Mouse (Mus musculus) cortical plate, adult 2 months (tissue): ENCODE measurements around the gene Ino80. TPM values are rescaled to one million over a fixed set of nuclear protein-coding genes. Genes with fewer than 3 reads are reported as not detected.

Experiments used
- H3K27ac ChIP-seq: fragments of 200-500 bp; 2 replicates; pipeline ENCODE4 v1.5.1; 2012; ENCODE audit warnings: low read length, control low read depth, inconsistent platforms; ENCODE audit not compliant: insufficient read depth
- H3K4me1 ChIP-seq: fragments of 200-500 bp; 2 replicates; pipeline ENCODE4 v1.6.1; 2011; ENCODE audit warnings: low read length; ENCODE audit not compliant: control insufficient read depth, insufficient read depth
- H3K4me3 ChIP-seq: fragments of 200-500 bp; 2 replicates; pipeline ENCODE4 v1.5.1; 2011; ENCODE audit warnings: mild to moderate bottlenecking, low read length, control low read depth; ENCODE audit not compliant: insufficient read depth
- CTCF ChIP-seq: fragments of 200-500 bp; IDR thresholded peaks from 2 replicates; pipeline ENCODE4 v1.5.1; 2011; ENCODE audit warnings: mild to moderate bottlenecking, control low read depth, low read length; ENCODE audit not compliant: insufficient read depth; ENCODE audit errors: extremely low read depth
- POLR2A ChIP-seq: fragments of 200-500 bp; IDR thresholded peaks from 2 replicates; pipeline ENCODE4 v1.6.1; 2011; ENCODE audit warnings: mild to moderate bottlenecking, low read length, control low read depth; ENCODE audit not compliant: insufficient read depth; ENCODE audit errors: extremely low read depth
- polyA plus RNA-seq: library from polyadenylated mRNA; depleted of rRNA; stranded (reverse); fragments of >200 nt; gene quantifications from 2 replicates; pipeline ENCODE4 v1.2.3, GENCODE M21; 2012

The Ino80 gene
- polyA plus RNA-seq, 1 experiment, result 14.6 TPM

- H3K27ac ChIP-seq, result no peak overlapping the region
- H3K4me3 ChIP-seq, result no peak overlapping the region
- H3K4me1 ChIP-seq, result no peaks in the 10 kb centered on the region
- TF ChIP-seq CTCF (no peak), POLR2A (no peak)
Measured at GRCm38 (mm10) chr2:119463114-119463775, 14.2 kb downstream of the Ino80 start.

- Histone ChIP-seq H3K4me3 (no peak overlapping the region), H3K4me1 (no peaks in the 10 kb centered on the region)
Measured at GRCm38 (mm10) chr2:119461028-119461427, 16.5 kb downstream of the Ino80 start.

DNA sequence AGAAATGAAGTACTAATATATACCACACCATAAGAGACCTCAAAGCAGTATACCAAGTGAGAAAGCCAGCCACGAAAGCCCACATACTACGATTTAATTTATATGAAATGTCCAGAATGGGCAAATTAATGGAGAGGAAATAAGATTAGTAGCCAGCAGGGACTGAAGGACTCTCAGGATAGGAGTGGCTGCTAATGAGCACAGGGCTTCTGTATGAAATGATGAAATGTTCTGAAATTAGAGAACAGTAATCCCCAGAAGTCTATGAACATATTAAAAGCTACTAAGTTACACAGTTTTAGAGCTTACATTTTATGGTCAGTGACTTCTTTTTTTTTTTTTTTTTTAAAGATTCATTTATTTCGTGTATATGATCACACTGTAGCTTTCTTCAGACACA lies 22.9 kb downstream of the Ino80 start:
- no peak for TF ChIP-seq POLR2A
- no peak for TF ChIP-seq CTCF
- no peak overlapping the region for H3K4me3 ChIP-seq
- no peak overlapping the region for H3K27ac ChIP-seq
- H3K4me1 ChIP-seq, result no peaks in the 10 kb centered on the region

More at GRCm38 (mm10) chr2:119461028-119461427, 16.5 kb downstream of the Ino80 start:
- H3K27ac ChIP-seq, result no peak overlapping the region
- TF ChIP-seq POLR2A, result no peak
- TF ChIP-seq CTCF, result no peak

- no peak overlapping the region for H3K27ac ChIP-seq
- TF ChIP-seq POLR2A, result no peak
- TF ChIP-seq CTCF, result peak; percentile 61; the same call in 1 of the 2 replicates
- no peaks in the 10 kb centered on the region for H3K4me1 ChIP-seq
- H3K4me3 ChIP-seq, result no peak overlapping the region
Measured at GRCm38 (mm10) chr2:119436988-119437387, 40.5 kb downstream of the Ino80 start.

DNA sequence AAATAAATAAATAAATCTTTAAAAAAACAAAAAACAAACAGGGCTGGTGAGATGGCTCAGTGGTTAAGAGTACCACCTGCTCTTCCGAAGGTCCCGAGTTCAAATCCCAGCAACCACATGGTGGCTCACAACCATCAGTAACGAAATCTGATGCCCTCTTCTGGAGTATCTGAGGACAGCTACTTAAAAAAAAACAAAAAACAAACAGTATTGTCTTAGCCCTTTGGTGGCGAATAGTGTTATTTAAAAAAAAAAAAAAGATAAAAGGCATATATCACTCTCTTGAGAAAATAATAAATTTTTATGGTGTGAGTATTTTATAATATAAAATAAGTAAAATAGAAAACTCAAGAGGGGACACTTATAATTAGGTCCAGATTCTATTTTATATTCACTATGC lies 41.0 kb downstream of the Ino80 start:
- H3K27ac ChIP-seq, result no peak overlapping the region
- no peaks in the 10 kb centered on the region for H3K4me1 ChIP-seq
- TF ChIP-seq POLR2A, result no peak
- TF ChIP-seq CTCF, result no peak
- H3K4me3 ChIP-seq, result no peak overlapping the region

- no peak overlapping the region for H3K4me3 ChIP-seq
- no peak for TF ChIP-seq POLR2A
- TF ChIP-seq CTCF, result peak; percentile 58
- H3K27ac ChIP-seq, result no peak overlapping the region
- peaks cover 3% of the 10 kb centered on the region; the same call in 1 of the 2 replicates for H3K4me1 ChIP-seq
Measured at GRCm38 (mm10) chr2:119413819-119414218, 63.7 kb downstream of the Ino80 start.

DNA sequence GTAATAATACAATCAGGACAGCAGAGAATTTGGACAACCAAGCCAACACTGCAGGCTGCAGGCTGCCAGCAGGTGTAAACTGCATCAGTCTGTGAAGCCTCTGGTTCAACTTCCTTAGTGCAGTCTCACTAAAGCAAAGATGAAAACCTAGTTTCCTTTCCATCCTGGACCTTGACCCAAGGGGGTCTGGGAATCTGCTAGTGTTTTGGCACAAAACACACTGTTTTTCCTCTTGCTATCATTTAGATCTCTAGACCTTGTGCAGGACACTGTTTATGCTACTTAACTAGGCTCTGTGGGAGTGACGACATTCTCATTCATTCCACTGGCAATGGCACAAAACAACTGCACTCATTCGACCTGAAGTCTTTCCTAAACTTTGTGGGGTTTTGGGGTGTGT lies 65.8 kb downstream of the Ino80 start:
- no peak for TF ChIP-seq POLR2A
- no peak for TF ChIP-seq CTCF
- Histone ChIP-seq H3K4me1 (peaks cover 3% of the 10 kb centered on the region; the same call in 1 of the 2 replicates), H3K27ac (0 out of 2 replicates have a peak overlapping the region, but pooled peaks have one; percentile 50), H3K4me3 (no peak overlapping the region)

- Histone ChIP-seq H3K27ac (peak overlapping the region; percentile 57; the same call in 1 of the 2 replicates), H3K4me1 (peaks cover 3% of the 10 kb centered on the region; the same call in 1 of the 2 replicates), H3K4me3 (no peak overlapping the region)
- TF ChIP-seq CTCF (no peak), POLR2A (no peak)
Measured at GRCm38 (mm10) chr2:119411016-119411415, 66.5 kb downstream of the Ino80 start.

- TF ChIP-seq POLR2A (no peak), CTCF (no peak)
- Histone ChIP-seq H3K27ac (no peak overlapping the region), H3K4me3 (no peak overlapping the region), H3K4me1 (peaks cover 3% of the 10 kb centered on the region; the same call in 1 of the 2 replicates)
Measured at GRCm38 (mm10) chr2:119408733-119409132, 68.8 kb downstream of the Ino80 start.

- TF ChIP-seq CTCF, result no peak
- TF ChIP-seq POLR2A, result no peak
- Histone ChIP-seq H3K4me3 (no peak overlapping the region), H3K27ac (no peak overlapping the region), H3K4me1 (no peaks in the 10 kb centered on the region; the same call in 1 of the 2 replicates)
Measured at GRCm38 (mm10) chr2:119408278-119408677, 69.2 kb downstream of the Ino80 start.
